ENCODE assay signal across 9 mouse cellular contexts in genomic region chr8:84785756-84786677, GRCm38 (mm10). TPM values are rescaled to one million over a fixed set of nuclear protein-coding genes. Genes with fewer than 3 reads are reported as not detected.
DNase-seq lines count a peak whose midpoint lies in the region; ATAC-seq and TF ChIP-seq lines count a peak whose summit lies in the region.
"Had no signal": no experiment of that assay in that cellular context is flagged by ENCODE, and none has a peak within 500 bp of the region (broad histone marks: within the 10 kb centered on the region; RNA-seq: fewer than 3 reads in every experiment).

No protein-coding gene starts in this region.

- no peak for TF ChIP-seq CTCF in heart, postnatal 0 days (IDR thresholded peaks at IDR 0.05; ENCODE audit: low read depth)
- no peak for TF ChIP-seq CTCF in midbrain, postnatal 0 days (IDR thresholded peaks at IDR 0.05)

- peak; percentile 65 for DNase-seq in ovary, postnatal 36 days (ENCODE audit: low spot score)
- no peak for DNase-seq in ovary, postnatal 14 days (ENCODE audit: low spot score)
- DNase-seq in embryonic facial prominence, embryonic 14.5 days (ENCODE audit: low spot score), result peak; percentile 51
- no peak for DNase-seq in heart, postnatal 0 days (ENCODE audit: low spot score)
- peak; percentile 54 to 64 for DNase-seq in kidney, postnatal 36 days
- DNase-seq in midbrain, postnatal 0 days (ENCODE audit: low spot score), result peak; percentile 53
- no peak for DNase-seq in frontal cortex, postnatal 14 days (ENCODE audit: low spot score in 2 of 2)
- no peak for DNase-seq in thymus, adult 18-20 months
- DNase-seq: liver, embryonic 13.5 days had no signal

- peak overlapping the region; percentile 44 for H3K4me2 ChIP-seq in embryonic facial prominence, embryonic 14.5 days (ENCODE audit: low read depth, low read length)
- H3K4me2 ChIP-seq in heart, postnatal 0 days (ENCODE audit: low read depth, low read length), result peak overlapping the region; percentile 34
- H3K4me2 ChIP-seq in midbrain, postnatal 0 days (ENCODE audit: low read depth, low read length, poor library complexity, severe bottlenecking), result peak overlapping the region; percentile 20
- H3K4me2 ChIP-seq: liver, embryonic 13.5 days had no signal

- peak overlapping the region; percentile 14; the same call in 1 of the 2 replicates for H3K4me3 ChIP-seq in embryonic facial prominence, embryonic 14.5 days (ENCODE audit: low read depth, low read length)
- H3K4me3 ChIP-seq in heart, postnatal 0 days (ENCODE audit: low read depth, low read length), result peak overlapping the region; percentile 9
- no peak overlapping the region for H3K4me3 ChIP-seq in midbrain, postnatal 0 days (ENCODE audit: low read depth, low read length)
- H3K4me3 ChIP-seq: liver, embryonic 13.5 days had no signal

- no peaks in the 10 kb centered on the region for H3K36me3 ChIP-seq in embryonic facial prominence, embryonic 14.5 days (ENCODE audit: control insufficient read depth, insufficient read depth, low read length)
- H3K36me3 ChIP-seq in heart, postnatal 0 days (replicated peaks; ENCODE audit: control insufficient read depth, insufficient read depth, low read length), result no peaks in the 10 kb centered on the region
- no peaks in the 10 kb centered on the region for H3K36me3 ChIP-seq in midbrain, postnatal 0 days (ENCODE audit: insufficient read depth, low read length)
- H3K36me3 ChIP-seq: liver, embryonic 13.5 days had no signal

- H3K4me1 ChIP-seq in embryonic facial prominence, embryonic 14.5 days (ENCODE audit: control insufficient read depth, insufficient read depth, low read length), result peaks cover 96% of the 10 kb centered on the region
- peaks cover 52% of the 10 kb centered on the region for H3K4me1 ChIP-seq in heart, postnatal 0 days (ENCODE audit: control insufficient read depth, insufficient read depth)
- 0 out of 2 replicates have a peak, but pooled peaks cover 10% of the 10 kb centered on the region for H3K4me1 ChIP-seq in midbrain, postnatal 0 days (ENCODE audit: insufficient read depth, low read length)

- H3K9me3 ChIP-seq in embryonic facial prominence, embryonic 14.5 days (ENCODE audit: control insufficient read depth, low read length), result no peaks in the 10 kb centered on the region
- no peaks in the 10 kb centered on the region for H3K9me3 ChIP-seq in heart, postnatal 0 days (replicated peaks; ENCODE audit: control insufficient read depth, low read length)
- no peaks in the 10 kb centered on the region for H3K9me3 ChIP-seq in midbrain, postnatal 0 days (ENCODE audit: low read length)
- H3K9me3 ChIP-seq: liver, embryonic 13.5 days had no signal

- H3K9ac ChIP-seq in embryonic facial prominence, embryonic 14.5 days (ENCODE audit: low read depth, low read length), result peak overlapping the region; percentile 17; the same call in 1 of the 2 replicates
- no peak overlapping the region for H3K9ac ChIP-seq in heart, postnatal 0 days (replicated peaks; ENCODE audit: low read depth, low read length)
- H3K9ac ChIP-seq in midbrain, postnatal 0 days (replicated peaks; ENCODE audit: low read length, poor library complexity, severe bottlenecking), result no peak overlapping the region; the same call in none of the 2 replicates
- H3K9ac ChIP-seq: liver, embryonic 13.5 days had no signal

- ATAC-seq in embryonic facial prominence, embryonic 14.5 days (ENCODE audit: low read depth), result 0 out of 2 replicates have a peak, but pooled peaks have one; percentile 24
- peak; percentile 42 for ATAC-seq in heart, postnatal 0 days (ENCODE audit: insufficient read depth, low read depth)
- peak; percentile 34; the same call in 1 of the 2 replicates for ATAC-seq in midbrain, postnatal 0 days (ENCODE audit: low FRiP score)

- peaks cover 62% of the 10 kb centered on the region for H3K27me3 ChIP-seq in embryonic facial prominence, embryonic 14.5 days (replicated peaks; ENCODE audit: control insufficient read depth, insufficient read depth, low read length)
- H3K27me3 ChIP-seq in heart, postnatal 0 days (ENCODE audit: control insufficient read depth, insufficient read depth, low read length), result peaks cover 63% of the 10 kb centered on the region
- peaks cover 78% of the 10 kb centered on the region for H3K27me3 ChIP-seq in midbrain, postnatal 0 days (ENCODE audit: insufficient read depth, low read length)

- TF ChIP-seq EP300 in heart, postnatal 0 days (IDR thresholded peaks at IDR 0.05; ENCODE audit: low read depth), result no peak

- no peak overlapping the region; the same call in 1 of the 2 replicates for H3K27ac ChIP-seq in embryonic facial prominence, embryonic 14.5 days (replicated peaks; ENCODE audit: low read depth, low read length)
- H3K27ac ChIP-seq in heart, postnatal 0 days (ENCODE audit: low read depth), result 0 out of 2 replicates have a peak overlapping the region, but pooled peaks have one; percentile 8
- peak overlapping the region; percentile 57 for H3K27ac ChIP-seq in midbrain, postnatal 0 days (ENCODE audit: low read depth, low read length)
- H3K27ac ChIP-seq: liver, embryonic 13.5 days had no signal

- WGBS in embryonic facial prominence, embryonic 14.5 days, result 18% methylated on average over 36 of the region's 38 CpGs
- WGBS in heart, postnatal 0 days, result 21% methylated on average over 38 of the region's 38 CpGs
- 7% methylated on average over 38 of the region's 38 CpGs for WGBS in midbrain, postnatal 0 days

RNA-seq across cellular contexts. Expression of gene Nfix, which starts 14.1 kb away (rescaled TPM):
- polyA plus RNA-seq in embryonic facial prominence, embryonic 14.5 days (2014; fragmentation: Nextera tagmentation; extraction: Ambion mirVana), result 64.0 and 67.4 TPM in 2 replicates
- total RNA-seq in heart, postnatal 0 days (2014; rRNA removed; ENCODE audit: low replicate concordance), result 41.9 and 48.5 TPM in 2 replicates
- polyA plus RNA-seq in heart, postnatal 0 days (2015; fragmentation: Nextera tagmentation; extraction: Ambion mirVana), result 18.2 TPM in 2 replicates
- total RNA-seq in midbrain, postnatal 0 days (2014; rRNA removed), result 40.1 and 62.5 TPM in 2 replicates
- 41.7 and 53.7 TPM in 2 replicates for polyA plus RNA-seq in midbrain, postnatal 0 days (2015; fragmentation: Nextera tagmentation; extraction: Ambion mirVana)

RNA-seq across cellular contexts. Expression of gene Dand5, which starts 36.6 kb away (rescaled TPM):
- 5.8 and 6.8 TPM in 2 replicates for polyA plus RNA-seq in embryonic facial prominence, embryonic 14.5 days (2014; fragmentation: Nextera tagmentation; extraction: Ambion mirVana)
- total RNA-seq in heart, postnatal 0 days (2014; rRNA removed; ENCODE audit: low replicate concordance), result 2.1 and 15.4 TPM in 2 replicates
- 6.2 and 8.0 TPM in 2 replicates for polyA plus RNA-seq in heart, postnatal 0 days (2015; fragmentation: Nextera tagmentation; extraction: Ambion mirVana)
- 7.6 and 7.7 TPM in 2 replicates for total RNA-seq in midbrain, postnatal 0 days (2014; rRNA removed)
- polyA plus RNA-seq in midbrain, postnatal 0 days (2015; fragmentation: Nextera tagmentation; extraction: Ambion mirVana), result 12.6 and 14.5 TPM in 2 replicates

RNA-seq across cellular contexts. Expression of gene Gadd45gip1, which starts 45.3 kb away (rescaled TPM):
- 41.3 and 41.5 TPM in 2 replicates for polyA plus RNA-seq in embryonic facial prominence, embryonic 14.5 days (2014; fragmentation: Nextera tagmentation; extraction: Ambion mirVana)
- total RNA-seq in heart, postnatal 0 days (2014; rRNA removed; ENCODE audit: low replicate concordance), result 47.1 and 49.8 TPM in 2 replicates
- 48.1 and 50.0 TPM in 2 replicates for polyA plus RNA-seq in heart, postnatal 0 days (2015; fragmentation: Nextera tagmentation; extraction: Ambion mirVana)
- total RNA-seq in midbrain, postnatal 0 days (2014; rRNA removed), result 27.5 and 28.2 TPM in 2 replicates
- 42.9 and 45.1 TPM in 2 replicates for polyA plus RNA-seq in midbrain, postnatal 0 days (2015; fragmentation: Nextera tagmentation; extraction: Ambion mirVana)

RNA-seq across cellular contexts. Expression of gene Rad23a, which starts 54.4 kb away (rescaled TPM):
- 109 and 111 TPM in 2 replicates for polyA plus RNA-seq in embryonic facial prominence, embryonic 14.5 days (2014; fragmentation: Nextera tagmentation; extraction: Ambion mirVana)
- total RNA-seq in heart, postnatal 0 days (2014; rRNA removed; ENCODE audit: low replicate concordance), result 89.2 and 126 TPM in 2 replicates
- polyA plus RNA-seq in heart, postnatal 0 days (2015; fragmentation: Nextera tagmentation; extraction: Ambion mirVana), result 111 and 125 TPM in 2 replicates
- 43.8 and 57.5 TPM in 2 replicates for total RNA-seq in midbrain, postnatal 0 days (2014; rRNA removed)
- polyA plus RNA-seq in midbrain, postnatal 0 days (2015; fragmentation: Nextera tagmentation; extraction: Ambion mirVana), result 83.5 and 88.3 TPM in 2 replicates

Comparison
In these comparisons a context has a peak if more than half of its experiments do, and no peak if none do; other contexts are left out.
1. DNase-seq: peak in ovary, postnatal 36 days (single experiment), embryonic facial prominence, embryonic 14.5 days (single experiment), kidney, postnatal 36 days (2 of 2) and midbrain, postnatal 0 days (single experiment); none in ovary, postnatal 14 days (single experiment), heart, postnatal 0 days (single experiment), frontal cortex, postnatal 14 days (0 of 2) and thymus, adult 18-20 months (0 of 2).
2. Peak in every context shown above with its lines, with median percentiles within 50 percentile points of each other: ATAC-seq and H3K4me2 ChIP-seq.